Mouse (Mus musculus) forebrain, embryonic 14.5 days (tissue): ENCODE results near the gene Tns1. TPM values are rescaled to one million over a fixed set of nuclear protein-coding genes. Genes with fewer than 3 reads are reported as not detected.
A peak's percentile ranks its signal among the peaks of the same experiment; 100 is the strongest.

Source experiments
- ATAC-seq: fragments of 200-750 bp; cut with Nextera tagmentation; 2 replicates; pipeline ENCODE4 v1.8.0; 2017; ENCODE audit warnings: mild to moderate bottlenecking, moderate library complexity
- DNase-seq: peaks from one replicate; pipeline ENCODE4 v3.0.0-alpha.2; 2015; ENCODE audit warnings: low spot score
- H3K27ac ChIP-seq: fragments of 300-500 bp; sonication (generic); 2 replicates; pipeline ENCODE4 v1.5.1; 2014; ENCODE audit warnings: low read depth, mild to moderate bottlenecking, control low read depth, low read length, moderate library complexity
- H3K27me3 ChIP-seq: fragments of 300-500 bp; sonication (generic); replicated peaks from 2 replicates; pipeline ENCODE4 v1.6.1; 2014; ENCODE audit warnings: low read length, control low read depth, mixed read lengths; ENCODE audit not compliant: control insufficient read depth, insufficient read depth
- H3K36me3 ChIP-seq: fragments of 300-500 bp; sonication (generic); 2 replicates; pipeline ENCODE4 v1.6.1; 2014; ENCODE audit warnings: low read length, control low read depth; ENCODE audit not compliant: control insufficient read depth, insufficient read depth
- H3K4me1 ChIP-seq: fragments of 300-500 bp; sonication (generic); 2 replicates; pipeline ENCODE4 v1.6.1; 2014; ENCODE audit warnings: antibody characterized with exemption, low read length, control low read depth; ENCODE audit not compliant: control insufficient read depth, insufficient read depth
- H3K4me2 ChIP-seq: fragments of 300-500 bp; sonication (generic); 2 replicates; pipeline ENCODE4 v1.6.1; 2014; ENCODE audit warnings: mild to moderate bottlenecking, control low read depth, low read length
- H3K4me3 ChIP-seq: fragments of 300-500 bp; sonication (generic); 2 replicates; pipeline ENCODE4 v1.5.1; 2014; ENCODE audit warnings: low read depth, low read length, control low read depth
- H3K9ac ChIP-seq: fragments of 300-500 bp; sonication (generic); 2 replicates; pipeline ENCODE4 v1.6.1; 2014; ENCODE audit warnings: mild to moderate bottlenecking, low read length, control low read depth, moderate library complexity
- H3K9me3 ChIP-seq: fragments of 300-500 bp; sonication (generic); replicated peaks from 2 replicates; pipeline ENCODE4 v1.6.1; 2016; ENCODE audit warnings: low read length, control low read depth, mixed read lengths; ENCODE audit not compliant: control insufficient read depth
- WGBS: fragments of 180-500 bp; shearing (Covaris S2); extraction: QIAGEN DNeasy Blood & Tissue Kit; methylation state at CpG from one replicate; pipeline ENCODE4 v1.1.7; 2014; 5-methylcytosine and 5-hydroxymethylcytosine counted together
- polyA plus RNA-seq: library from polyadenylated mRNA; unstranded; fragments of >200 nt; fragmentation: Nextera tagmentation; extraction: Ambion mirVana; gene quantifications from 2 replicates; pipeline ENCODE4 v1.2.1, GENCODE M21; 2014

Tns1 gene
- polyA plus RNA-seq, 1 experiment from 2014 or later: 7.7 TPM

DNA sequence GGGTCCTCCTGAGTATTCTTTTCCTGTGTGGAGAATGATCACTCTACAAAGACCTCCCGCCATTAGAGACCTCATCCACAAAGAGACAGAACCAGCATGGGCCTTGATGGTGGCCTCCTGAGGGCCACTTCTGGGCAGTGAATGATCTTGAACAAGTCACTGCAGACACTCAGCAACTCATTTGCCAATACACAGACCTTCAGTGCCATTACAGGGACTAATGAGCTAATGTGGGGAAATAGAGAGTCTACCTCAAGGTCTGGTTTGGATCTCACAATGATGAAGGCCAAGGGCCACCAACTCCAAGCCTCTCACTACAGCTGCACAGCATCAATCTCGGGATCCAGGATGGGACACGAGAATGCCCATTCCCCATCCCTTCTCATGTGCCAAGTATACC, 127.6 kb downstream of the Tns1 start:
- H3K4me1 ChIP-seq: no peaks in the 10 kb centered on the region
- ATAC-seq (no peak), DNase-seq (no peak)
- H3K36me3 ChIP-seq: no peaks in the 10 kb centered on the region
- no peak overlapping the region for H3K9ac ChIP-seq
- no peak overlapping the region for H3K4me2 ChIP-seq
- WGBS: 89% methylated on average over 3 of the region's 3 CpGs
- H3K4me3 ChIP-seq: no peak overlapping the region
- H3K27me3 ChIP-seq: no peaks in the 10 kb centered on the region
- no peaks in the 10 kb centered on the region for H3K9me3 ChIP-seq
- no peak overlapping the region for H3K27ac ChIP-seq

DNA sequence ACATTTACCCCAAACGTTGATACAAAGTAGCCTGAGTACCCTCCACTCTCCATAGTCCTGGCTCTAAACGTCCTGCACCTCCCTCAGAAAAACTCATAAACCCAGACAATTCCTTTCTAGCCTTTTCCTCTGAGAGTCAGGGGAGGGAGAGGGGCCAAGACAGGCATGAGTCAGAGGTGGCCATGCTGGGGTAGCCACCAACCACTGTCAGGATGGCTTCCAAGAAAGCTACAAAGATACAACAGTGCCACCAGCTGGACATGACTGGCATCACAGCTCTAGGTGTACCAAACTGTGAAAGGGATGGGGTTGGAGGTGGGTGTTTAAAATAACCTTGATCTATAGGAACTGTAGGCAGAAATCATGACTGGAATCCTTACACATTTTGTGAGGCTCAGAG, 128.0 kb downstream of the Tns1 start:
- Histone ChIP-seq H3K9ac (no peak overlapping the region), H3K36me3 (no peaks in the 10 kb centered on the region), H3K4me2 (no peak overlapping the region), H3K4me3 (no peak overlapping the region), H3K27me3 (no peaks in the 10 kb centered on the region), H3K9me3 (no peaks in the 10 kb centered on the region), H3K4me1 (no peaks in the 10 kb centered on the region), H3K27ac (no peak overlapping the region)
- DNase-seq (peak; percentile 58), ATAC-seq (no peak)
- WGBS: 53% methylated on average over 2 of the region's 2 CpGs

GRCm38 (mm10) chr1:73995063-73995810, 129.0 kb downstream of the Tns1 start:
- 89% methylated on average over 13 of the region's 13 CpGs for WGBS
- H3K36me3 ChIP-seq: peaks cover 3% of the 10 kb centered on the region; the same call in 1 of the 2 replicates
- no peak overlapping the region for H3K4me3 ChIP-seq
- no peaks in the 10 kb centered on the region for H3K4me1 ChIP-seq
- ATAC-seq (no peak), DNase-seq (no peak)
- no peaks in the 10 kb centered on the region for H3K9me3 ChIP-seq
- no peak overlapping the region for H3K9ac ChIP-seq
- H3K4me2 ChIP-seq: no peak overlapping the region
- H3K27ac ChIP-seq: no peak overlapping the region
- H3K27me3 ChIP-seq: no peaks in the 10 kb centered on the region

GRCm38 (mm10) chr1:73993901-73994426, 130.3 kb downstream of the Tns1 start:
- ATAC-seq (no peak), DNase-seq (no peak)
- 74% methylated on average over 7 of the region's 7 CpGs for WGBS
- Histone ChIP-seq H3K27me3 (no peaks in the 10 kb centered on the region), H3K4me1 (no peaks in the 10 kb centered on the region), H3K4me2 (no peak overlapping the region), H3K36me3 (peaks cover 3% of the 10 kb centered on the region; the same call in 1 of the 2 replicates), H3K9ac (no peak overlapping the region), H3K9me3 (no peaks in the 10 kb centered on the region), H3K4me3 (no peak overlapping the region), H3K27ac (no peak overlapping the region)

DNA sequence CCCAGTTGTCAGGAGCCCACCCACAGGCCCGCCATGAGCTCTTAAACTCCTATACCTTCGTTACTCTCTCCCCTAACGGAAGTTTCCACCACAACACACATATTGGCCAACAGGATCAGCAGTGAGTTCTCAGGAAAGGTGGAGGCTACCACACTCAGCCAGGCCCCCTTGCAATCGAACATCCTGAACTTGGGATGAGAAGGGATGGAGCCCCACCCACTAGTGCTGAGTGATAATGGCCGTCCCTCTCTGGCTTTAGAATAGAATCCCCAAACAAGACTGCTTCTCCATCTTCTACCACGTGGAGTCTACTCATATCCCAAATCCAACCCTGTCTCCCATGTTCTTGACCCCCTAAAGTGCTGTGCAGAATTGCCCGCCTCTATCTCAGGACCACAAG, 131.0 kb downstream of the Tns1 start:
- no peaks in the 10 kb centered on the region for H3K27me3 ChIP-seq
- H3K36me3 ChIP-seq: peaks cover 3% of the 10 kb centered on the region; the same call in 1 of the 2 replicates
- DNase-seq (no peak), ATAC-seq (no peak)
- H3K4me3 ChIP-seq: no peak overlapping the region
- H3K4me2 ChIP-seq: no peak overlapping the region
- H3K27ac ChIP-seq: no peak overlapping the region
- H3K4me1 ChIP-seq: no peaks in the 10 kb centered on the region
- H3K9ac ChIP-seq: no peak overlapping the region
- H3K9me3 ChIP-seq: no peaks in the 10 kb centered on the region
- WGBS: 78% methylated on average over 7 of the region's 7 CpGs

GRCm38 (mm10) chr1:73992201-73992938, 131.9 kb downstream of the Tns1 start:
- WGBS: 59% methylated on average over 5 of the region's 5 CpGs
- Histone ChIP-seq H3K27me3 (no peaks in the 10 kb centered on the region), H3K4me2 (no peak overlapping the region), H3K36me3 (peaks cover 3% of the 10 kb centered on the region; the same call in 1 of the 2 replicates), H3K9me3 (no peaks in the 10 kb centered on the region), H3K4me3 (no peak overlapping the region), H3K27ac (no peak overlapping the region), H3K4me1 (no peaks in the 10 kb centered on the region), H3K9ac (no peak overlapping the region)
- DNase-seq: no peak
- ATAC-seq: no peak

GRCm38 (mm10) chr1:73991226-73991625, 133.0 kb downstream of the Tns1 start:
- Histone ChIP-seq H3K4me2 (no peak overlapping the region), H3K36me3 (peaks cover 3% of the 10 kb centered on the region; the same call in 1 of the 2 replicates), H3K27ac (no peak overlapping the region), H3K27me3 (no peaks in the 10 kb centered on the region), H3K9ac (no peak overlapping the region), H3K9me3 (no peaks in the 10 kb centered on the region), H3K4me3 (no peak overlapping the region), H3K4me1 (no peaks in the 10 kb centered on the region)
- WGBS: 82% methylated on average over 7 of the region's 7 CpGs
- DNase-seq (no peak), ATAC-seq (no peak)

GRCm38 (mm10) chr1:73990024-73990423, 134.2 kb downstream of the Tns1 start:
- ATAC-seq (no peak), DNase-seq (no peak)
- H3K4me3 ChIP-seq: no peak overlapping the region
- no peaks in the 10 kb centered on the region for H3K4me1 ChIP-seq
- no peaks in the 10 kb centered on the region for H3K9me3 ChIP-seq
- H3K36me3 ChIP-seq: peaks cover 3% of the 10 kb centered on the region; the same call in 1 of the 2 replicates
- no peak overlapping the region for H3K9ac ChIP-seq
- H3K27me3 ChIP-seq: no peaks in the 10 kb centered on the region
- H3K27ac ChIP-seq: no peak overlapping the region
- H3K4me2 ChIP-seq: no peak overlapping the region
- 94% methylated on average over 3 of the region's 3 CpGs for WGBS
